Mouse (Mus musculus): ENCODE data around the gene Six1.

GRCm38 (mm10) chr12:73038441-73038991 lies 15.2 kb downstream of the Six1 start:
- no peak for TF ChIP-seq CTCF (IDR thresholded peaks at IDR 0.05; ENCODE audit: low read depth, low read length)
- no peak for TF ChIP-seq GATA1 (IDR thresholded peaks at IDR 0.05; ENCODE audit: borderline replicate concordance, low read length)
